Mouse (Mus musculus) cortical plate, adult 2 months (tissue): Measurements from ENCODE around the gene Plagl2.

Source experiments
- CTCF ChIP-seq: fragments of 200-500 bp; IDR thresholded peaks from 2 replicates; pipeline ENCODE4 v1.5.1; 2011; ENCODE audit warnings: mild to moderate bottlenecking, control low read depth, low read length; ENCODE audit not compliant: insufficient read depth; ENCODE audit errors: extremely low read depth
- POLR2A ChIP-seq: fragments of 200-500 bp; IDR thresholded peaks from 2 replicates; pipeline ENCODE4 v1.6.1; 2011; ENCODE audit warnings: mild to moderate bottlenecking, low read length, control low read depth; ENCODE audit not compliant: insufficient read depth; ENCODE audit errors: extremely low read depth

DNA sequence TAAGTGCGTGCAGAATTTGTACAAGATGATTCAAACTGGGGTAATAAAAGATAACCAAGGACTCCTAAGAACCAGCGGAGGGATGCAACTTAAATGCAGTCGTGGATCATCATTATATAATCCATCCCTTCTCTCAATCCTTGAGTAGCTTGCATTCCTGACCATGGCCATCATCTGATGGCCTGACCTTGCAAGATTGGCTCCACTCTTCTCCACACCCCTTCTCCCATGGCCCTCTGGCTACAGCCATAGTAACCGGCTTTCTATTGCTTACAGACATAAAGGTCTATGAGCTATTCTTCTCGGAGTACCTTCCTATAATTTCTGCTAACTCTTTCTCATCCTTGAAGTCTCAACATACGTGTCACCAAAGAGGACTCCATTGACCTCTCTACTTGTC lies 930 bp upstream of the Plagl2 start:
- no peak for TF ChIP-seq CTCF
- TF ChIP-seq POLR2A, result no peak
